Mouse (Mus musculus) heart, postnatal 4 days (tissue): ENCODE measurements around the gene Gabra2. TPM values are rescaled to one million over a fixed set of nuclear protein-coding genes. Genes with fewer than 3 reads are reported as not detected.
A peak's percentile ranks its signal among the peaks of the same experiment; 100 is the strongest.

Experiments used
- DNase-seq: peaks from one replicate; pipeline ENCODE4 v3.0.0; 2021
- total RNA-seq, 2 experiments: library from RNA; stranded (reverse); gene quantifications; 2 replicates each; pipeline ENCODE4 v1.2.3; 2021

Gene Gabra2
- not detected for total RNA-seq

DNA sequence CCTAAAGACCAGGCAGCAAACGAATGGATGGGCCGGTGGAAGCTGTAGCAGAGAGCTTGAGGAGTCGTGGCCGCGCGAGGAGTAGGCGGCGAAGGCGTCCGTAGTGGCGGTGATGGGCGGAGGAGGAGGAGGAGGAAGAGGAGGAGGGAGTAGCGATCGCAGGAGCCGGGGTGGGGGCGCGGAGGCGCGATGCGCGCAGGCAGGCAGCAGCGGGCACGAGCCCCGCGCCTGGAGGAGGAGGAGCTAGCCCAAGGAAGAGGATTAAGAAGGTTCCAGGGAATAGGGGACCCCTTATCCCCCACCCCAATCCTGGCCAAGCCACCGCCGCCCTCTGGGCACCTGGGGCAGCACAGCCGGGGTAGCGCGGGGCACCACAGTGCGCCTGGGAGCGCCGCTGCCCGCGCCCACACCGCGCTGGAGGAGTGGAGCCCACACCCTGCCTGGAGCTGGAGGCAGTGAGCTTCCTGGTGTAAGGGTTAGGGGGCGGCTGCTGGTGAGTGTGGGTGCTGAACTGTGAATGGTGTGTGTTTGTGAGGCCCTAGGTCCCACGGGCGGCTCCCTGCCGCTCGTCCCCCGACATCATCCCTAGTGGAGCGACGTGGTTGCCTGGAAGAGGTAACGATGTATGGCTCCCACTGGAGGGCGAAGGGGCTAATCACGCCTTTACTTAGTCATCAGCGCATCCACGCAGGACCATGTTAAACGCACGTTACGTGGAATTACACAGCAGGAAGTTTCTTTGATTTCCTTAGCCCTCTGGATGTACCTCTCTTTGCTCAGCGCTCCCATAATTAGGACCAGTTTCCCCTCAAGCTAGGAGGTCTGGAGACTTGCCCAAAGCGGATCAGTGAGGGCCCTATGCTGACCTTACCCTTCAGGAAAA, at the start of gene Gabra2:
Gene Gabra2 (minus strand): TSS at position 125 of the 883 bp plus-strand sequence.
- DNase-seq: peak; percentile 5

DNA sequence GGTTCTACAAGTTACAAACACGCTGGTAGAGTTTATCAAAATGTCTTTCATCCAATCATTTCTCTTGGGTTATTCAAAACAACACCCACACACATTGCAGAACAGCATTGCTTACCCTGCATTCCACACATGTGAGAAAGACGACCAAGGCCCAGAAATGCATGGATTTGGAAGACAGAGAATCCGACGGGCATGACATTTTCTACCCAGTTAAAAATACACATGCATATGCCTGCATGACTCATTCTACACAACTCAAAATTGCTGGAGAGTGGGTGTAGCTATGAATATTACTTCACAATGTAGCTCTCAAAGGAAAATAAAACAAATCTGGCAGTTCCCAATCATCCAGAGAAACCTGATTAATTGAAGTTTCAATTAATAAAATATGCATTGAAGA, 41.0 kb upstream of the Gabra2 start:
- DNase-seq: no peak

DNA sequence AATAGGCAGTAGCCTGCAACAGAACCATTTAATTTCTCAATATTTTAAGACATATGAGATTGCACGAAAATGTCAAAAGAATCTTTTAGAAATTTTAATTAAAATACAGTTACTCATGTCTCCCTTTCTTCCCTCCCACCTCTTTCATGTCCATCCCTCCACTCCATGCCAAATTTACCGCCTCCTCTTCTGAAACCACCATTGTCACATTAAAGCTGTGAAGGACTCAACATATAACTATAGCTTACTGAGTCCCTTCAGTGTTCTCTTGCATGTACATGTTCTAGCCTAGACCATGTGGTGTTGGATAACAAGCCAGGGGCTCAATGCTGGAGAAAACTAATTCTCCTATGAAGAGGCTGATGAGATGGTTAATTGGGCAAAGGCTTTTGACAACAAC, 40.2 kb upstream of the Gabra2 start:
- DNase-seq: no peak

DNA sequence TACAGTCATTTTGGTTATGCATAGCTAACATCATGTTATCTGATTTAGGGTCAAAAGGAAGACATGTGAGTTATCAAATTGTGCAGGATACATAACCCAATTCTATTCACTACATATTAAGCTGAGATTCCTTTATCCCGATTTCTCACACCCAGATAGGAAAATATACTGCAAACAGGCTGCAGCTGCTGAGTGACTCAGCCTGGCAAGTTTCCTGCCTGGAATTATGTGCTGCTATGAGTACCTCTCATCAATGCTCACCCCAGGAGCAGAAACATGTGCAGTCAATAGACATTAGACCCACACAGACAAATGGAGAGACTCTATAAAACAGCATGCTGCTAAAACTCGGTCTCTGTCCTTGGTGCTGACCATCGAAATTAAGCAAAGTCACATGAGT, 32.1 kb upstream of the Gabra2 start:
- no peak for DNase-seq

DNA sequence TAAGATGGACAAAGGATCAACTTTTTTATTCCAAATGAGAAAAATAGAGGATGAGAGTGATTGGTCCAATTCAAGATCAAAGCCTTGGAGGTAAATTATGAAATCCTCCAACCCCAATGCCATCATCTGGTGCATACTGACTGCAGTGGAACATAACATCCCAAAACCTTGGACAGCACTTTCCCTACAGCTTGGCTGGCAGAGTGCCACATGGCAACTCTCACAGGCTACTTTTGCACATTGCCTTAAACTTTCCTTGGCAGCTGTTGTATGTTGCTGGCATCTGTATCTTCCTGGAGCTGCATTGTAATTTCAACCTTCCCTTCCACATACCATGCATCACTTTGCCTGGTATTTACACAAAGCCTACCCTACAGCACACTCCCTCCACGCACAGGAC, 19.6 kb upstream of the Gabra2 start:
- DNase-seq: peak; percentile 13

DNA sequence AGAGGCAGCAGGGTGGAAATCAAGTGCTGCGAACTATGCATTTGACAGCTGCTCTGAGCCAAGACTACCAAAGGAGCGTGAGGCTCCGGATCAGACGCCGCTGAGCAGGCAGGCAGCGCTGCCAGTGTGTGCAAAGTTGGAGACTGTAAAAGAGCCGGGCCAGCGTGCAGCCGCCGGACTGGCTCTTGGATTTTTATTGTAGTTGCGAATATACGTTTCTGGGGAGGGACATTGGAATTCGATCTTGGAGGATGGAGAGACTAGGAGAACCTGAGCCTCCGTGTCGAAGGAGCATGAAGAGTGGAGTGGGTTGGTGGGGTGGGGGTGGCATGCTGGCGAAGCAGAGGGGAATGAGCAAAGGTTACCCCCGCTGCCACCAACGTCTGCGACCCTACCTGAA, 469 bp downstream of the Gabra2 start:
- DNase-seq: no peak

DNA sequence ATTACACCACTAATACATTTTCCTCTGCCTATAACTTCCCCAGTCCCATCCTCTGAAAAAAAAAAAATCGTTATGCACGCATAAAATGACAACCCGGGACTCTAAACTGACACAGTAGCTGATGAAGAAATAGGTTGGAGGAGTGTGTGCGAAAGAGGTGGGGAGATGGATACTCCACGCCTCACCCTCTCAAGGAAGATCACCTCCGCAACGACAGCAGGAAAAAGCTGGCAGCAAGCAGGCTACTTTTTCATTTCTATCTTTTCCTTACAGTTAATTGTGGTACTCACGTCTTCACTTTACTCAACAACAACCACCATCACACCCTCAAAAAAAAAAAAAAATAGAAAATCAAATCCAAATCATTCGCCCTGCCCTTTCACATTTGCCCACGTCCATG, 873 bp downstream of the Gabra2 start:
- no peak for DNase-seq

DNA sequence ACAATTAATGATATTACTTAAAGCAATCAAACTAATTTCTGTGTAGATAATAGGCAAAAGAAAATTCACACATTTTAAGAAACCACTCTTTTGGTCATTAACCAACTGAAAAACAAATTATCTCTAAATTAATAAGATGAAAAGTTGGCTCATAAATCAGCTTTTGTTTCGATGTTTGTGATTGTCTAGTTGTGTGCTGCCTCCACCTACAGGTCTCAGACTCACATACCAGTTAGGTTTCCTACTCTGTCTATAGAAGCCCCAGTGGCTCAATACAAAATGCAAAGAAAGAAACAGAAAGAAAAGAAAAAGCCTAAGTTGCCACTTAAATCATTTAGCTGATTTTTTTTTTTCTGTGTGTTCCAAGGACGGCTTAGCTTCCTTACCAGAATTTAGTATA, 1.8 kb downstream of the Gabra2 start:
- no peak for DNase-seq

DNA sequence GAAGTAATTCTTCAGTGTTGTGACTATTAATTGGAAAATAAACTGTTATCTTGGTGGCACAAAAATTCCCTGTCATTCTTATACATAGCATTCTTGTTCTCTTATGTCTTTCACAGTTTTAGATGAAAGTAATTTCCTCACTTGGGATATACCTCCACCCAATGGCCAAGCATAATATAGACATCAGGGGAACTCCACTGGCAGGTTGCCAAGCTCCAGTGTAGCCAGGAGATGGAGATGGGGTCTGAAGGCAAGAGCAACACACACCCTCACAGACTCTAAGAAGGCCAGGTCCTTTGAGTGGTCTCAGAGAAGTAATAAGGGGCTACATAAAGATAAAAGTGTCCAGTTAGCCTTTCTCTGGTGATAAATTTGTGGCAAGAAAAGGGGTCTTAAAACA, 3.2 kb downstream of the Gabra2 start:
- DNase-seq: peak; percentile 14

DNA sequence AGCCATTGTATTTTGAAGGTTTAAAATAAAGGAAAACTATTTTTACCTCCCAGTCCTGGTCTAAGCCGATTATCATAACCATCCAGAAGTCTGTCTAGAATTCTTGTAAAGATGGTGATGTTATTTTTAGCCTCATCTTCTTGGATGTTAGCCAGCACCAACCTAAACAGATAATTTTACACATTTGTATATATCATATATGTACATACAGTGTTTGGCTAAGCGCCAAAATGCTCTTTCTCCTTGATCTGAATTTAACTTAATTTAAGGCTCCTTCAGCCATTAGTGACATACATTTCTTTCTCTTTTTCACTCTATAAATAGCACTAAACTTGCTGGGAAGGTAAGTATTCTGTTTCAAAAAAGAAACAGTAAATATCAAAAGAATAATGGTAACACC, 3.7 kb downstream of the Gabra2 start:
- no peak for DNase-seq

DNA sequence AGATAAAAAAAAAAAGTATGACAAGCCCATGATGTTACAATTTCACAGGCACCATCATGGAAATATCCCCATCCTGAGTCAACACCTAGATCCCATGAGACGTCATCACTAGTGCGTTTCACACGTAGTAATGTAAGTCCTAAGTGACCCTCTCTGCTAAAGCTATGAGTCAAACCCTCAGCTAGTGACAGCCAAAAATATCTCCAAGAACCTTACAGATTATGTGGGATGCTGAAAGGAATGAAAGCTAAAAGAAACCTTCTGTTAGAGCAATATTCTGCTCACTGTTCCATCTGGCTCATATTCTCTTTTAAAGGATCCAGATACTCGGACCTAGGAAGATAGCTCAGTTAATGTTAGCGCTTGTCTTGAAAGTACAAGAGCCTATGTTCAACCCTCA, 16.8 kb downstream of the Gabra2 start:
- no peak for DNase-seq

DNA sequence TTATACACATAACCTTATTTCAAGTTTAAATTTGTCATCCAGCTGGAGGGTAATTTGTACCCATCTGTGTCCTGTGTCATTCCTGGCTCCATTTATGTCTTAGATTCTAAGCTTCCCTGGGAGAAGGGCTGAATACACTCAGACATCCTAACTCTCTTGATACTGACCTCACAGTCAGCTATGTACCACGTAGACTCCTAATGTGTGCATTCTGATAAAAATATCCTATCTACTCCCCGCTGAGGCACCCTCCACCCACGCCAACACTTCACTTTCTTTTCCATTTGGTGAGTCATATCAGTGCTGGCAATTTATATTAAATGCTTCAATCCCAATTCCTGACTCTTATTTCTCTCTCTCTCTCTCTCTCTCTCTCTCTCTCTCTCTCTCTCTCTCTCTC, 34.0 kb downstream of the Gabra2 start:
- DNase-seq: no peak

DNA sequence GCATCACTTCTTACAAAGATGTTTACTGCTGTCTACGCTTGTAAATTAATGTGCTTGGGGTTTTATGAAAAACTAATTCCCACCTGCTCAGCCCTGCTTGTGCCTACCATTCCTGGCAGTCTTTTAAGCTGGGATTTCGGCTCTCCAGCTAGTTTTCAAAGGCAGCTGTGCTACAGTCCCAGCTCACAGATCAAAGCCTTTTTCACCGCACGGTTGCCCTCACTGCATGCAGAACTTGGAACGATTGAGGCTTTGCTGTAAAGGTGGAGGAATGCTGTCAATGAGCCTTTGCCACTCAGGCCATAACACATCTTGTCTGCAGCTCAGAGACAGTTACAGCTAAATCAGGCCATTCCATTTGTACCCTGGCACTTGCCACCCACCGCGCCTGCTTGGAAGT, 37.6 kb downstream of the Gabra2 start:
- no peak for DNase-seq

DNA sequence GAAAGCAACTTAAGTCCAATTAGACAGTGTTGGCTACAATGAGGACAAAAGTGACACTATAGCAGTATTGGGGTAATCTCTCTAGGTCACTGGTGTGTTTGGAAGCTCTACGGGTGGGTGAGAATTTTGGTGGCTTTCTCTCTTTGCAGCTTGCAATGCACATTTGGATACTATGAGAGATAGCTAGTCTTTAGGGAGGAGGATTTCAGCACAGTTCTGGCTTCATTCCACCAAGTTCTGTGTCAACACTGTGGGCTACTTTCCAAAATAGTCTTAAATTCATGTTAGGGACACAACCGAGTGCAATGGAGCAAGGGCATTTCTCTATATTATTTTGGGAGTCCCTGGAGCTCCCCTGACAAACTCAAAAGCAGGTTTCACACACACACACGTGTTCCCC, 58.3 kb downstream of the Gabra2 start:
- no peak for DNase-seq

DNA sequence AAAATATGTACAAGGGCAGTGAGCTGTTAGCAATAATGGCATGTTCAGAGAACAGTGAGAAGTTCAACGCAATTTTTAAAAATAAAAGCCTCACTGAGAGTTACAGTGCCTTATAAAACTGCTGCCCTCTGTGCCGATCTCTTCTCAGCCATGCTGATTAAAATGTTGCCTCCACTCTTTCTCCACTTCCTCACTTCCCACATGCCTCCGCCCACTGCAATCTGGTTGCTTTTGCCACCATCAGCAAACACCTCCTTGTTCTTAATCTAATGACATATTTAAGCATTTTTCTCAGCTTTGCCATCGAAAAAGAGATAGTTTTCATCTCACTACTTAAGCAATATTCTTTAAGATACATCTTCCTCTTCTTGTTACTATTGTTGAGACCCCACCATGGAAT, 69.7 kb downstream of the Gabra2 start:
- no peak for DNase-seq

DNA sequence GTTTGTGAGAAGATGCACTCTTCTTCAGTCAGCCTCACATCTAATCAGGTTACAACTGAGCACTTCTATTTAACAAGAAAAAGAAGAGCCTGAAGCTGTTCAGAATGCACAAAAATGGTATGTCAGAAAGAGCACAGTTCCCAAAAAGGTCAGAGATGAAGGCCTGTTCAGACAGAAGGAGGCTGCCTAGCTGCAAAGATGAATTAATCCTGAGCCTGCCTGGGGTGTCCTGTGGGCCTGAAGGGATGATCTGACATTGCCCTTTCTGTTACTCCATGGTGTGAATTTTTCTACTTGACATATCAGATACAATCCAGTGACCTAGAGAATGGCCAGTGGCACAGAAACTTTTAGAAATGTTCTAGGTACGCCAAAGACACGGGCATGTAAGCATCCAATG, 83.9 kb downstream of the Gabra2 start:
- no peak for DNase-seq

DNA sequence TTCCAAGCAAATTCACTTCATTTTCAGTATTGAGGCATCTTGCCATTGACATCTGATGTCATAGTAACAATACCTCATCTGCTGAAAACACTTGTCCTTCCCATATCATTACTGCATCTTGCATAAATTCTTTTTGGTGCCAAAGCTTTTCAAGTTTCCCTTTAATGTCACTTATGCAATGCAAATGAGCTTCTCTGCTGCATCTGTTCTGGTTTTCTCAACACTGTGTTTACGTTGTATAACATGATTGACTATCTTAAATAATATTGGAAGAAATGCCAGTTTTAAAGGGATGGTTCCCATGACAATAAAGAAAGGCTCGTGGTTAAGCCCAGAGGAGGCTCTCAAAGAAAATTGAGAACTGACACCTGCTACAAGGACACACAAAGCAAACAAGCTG, 84.4 kb downstream of the Gabra2 start:
- no peak for DNase-seq

DNA sequence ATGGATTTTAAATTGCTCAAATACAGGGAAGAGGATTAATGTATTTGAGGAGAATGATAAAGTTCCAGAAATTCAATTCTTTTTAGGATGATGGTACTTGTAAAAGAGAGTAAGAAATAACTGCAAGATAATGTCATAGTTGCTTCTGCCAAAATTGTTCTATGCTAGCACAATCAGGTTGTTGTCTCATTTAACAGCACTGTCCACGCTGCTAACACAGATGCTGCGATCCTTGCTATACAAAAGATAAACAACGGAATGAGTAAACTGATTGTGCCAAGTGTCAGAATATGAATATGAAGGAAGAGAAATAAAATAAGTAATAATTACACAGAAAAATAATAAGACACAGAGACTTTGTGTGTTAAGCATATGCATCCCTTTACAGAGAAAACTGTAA, 84.9 kb downstream of the Gabra2 start:
- DNase-seq: no peak

DNA sequence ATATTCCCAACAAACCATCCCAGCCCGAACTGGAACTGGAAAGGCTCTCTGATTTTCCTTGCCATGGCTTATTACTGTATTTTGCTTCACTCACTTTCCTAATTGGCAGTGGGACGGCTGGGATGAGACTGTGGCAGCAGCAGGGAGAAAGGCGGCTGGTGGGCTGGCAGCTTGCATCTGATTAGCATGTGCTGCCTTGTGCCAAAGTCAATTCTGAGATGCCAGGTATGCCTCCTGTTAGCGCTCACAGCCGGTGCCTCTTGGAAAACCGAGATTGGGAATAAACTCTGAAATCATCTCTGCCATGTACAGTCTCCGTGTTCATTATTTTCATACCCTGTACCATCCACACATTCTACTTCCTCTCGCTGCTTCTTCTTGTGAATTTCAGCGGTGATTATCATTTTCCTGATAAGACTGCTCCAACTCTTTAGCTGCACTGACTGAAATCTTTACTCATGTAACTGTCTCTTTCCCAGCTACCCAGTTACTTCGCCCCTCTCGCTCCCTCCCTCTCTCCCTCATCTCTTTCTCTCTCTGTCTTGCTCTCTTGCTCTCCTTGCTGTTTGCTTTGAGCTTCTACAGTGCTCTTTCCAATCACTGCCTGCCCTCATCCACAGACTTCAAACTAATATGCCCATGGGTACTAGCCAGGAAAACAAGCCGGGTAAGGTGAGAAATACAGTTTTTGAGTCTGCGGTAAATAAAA, 99.9 kb downstream of the Gabra2 start:
- no peak for DNase-seq

DNA sequence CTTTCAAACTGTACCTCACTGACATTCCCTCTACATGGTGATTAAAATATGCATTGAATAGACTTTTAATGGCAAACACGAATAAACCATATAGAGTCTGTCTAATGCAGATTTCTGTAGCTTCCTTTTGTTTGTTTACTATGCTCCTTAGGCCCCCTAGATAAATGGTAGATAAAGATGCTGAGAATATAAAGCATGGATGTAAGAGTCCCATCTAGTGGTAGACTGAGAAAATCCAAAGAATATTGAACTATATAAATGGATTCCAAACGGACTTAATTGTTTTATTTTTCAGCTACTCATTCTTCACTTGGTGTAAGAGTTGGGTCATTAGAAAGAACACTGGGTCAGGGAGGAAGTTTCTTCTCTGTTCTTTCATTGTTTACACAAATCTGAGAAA, 102.4 kb downstream of the Gabra2 start:
- DNase-seq: no peak

DNA sequence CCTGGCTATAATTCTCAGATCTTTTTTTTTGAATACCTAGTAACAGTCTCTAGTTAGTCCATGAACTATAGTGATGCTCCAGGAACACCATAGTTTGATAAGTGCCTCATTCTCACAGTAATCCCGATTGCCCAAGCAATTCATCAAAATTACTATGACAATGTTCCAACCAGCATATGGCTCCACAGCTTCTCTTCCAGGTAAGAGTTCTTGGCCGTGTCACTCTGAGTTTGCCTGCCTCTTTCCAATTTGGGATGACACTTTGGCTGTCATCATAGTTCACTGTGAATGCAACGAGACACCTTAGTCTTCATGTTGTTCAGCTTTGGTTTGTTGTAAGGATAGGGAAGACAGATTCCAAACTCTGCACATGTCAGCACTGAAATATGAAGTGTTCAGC, 104.8 kb downstream of the Gabra2 start:
- DNase-seq: no peak
